Mouse (Mus musculus): ENCODE results near the gene Olfr1278.
"Not testable (repeated sequence)": the region's sequence is repeated elsewhere in the genome, so short reads cannot be mapped to it uniquely, and the experiment has no call there.

Gene Olfr1278

DNA sequence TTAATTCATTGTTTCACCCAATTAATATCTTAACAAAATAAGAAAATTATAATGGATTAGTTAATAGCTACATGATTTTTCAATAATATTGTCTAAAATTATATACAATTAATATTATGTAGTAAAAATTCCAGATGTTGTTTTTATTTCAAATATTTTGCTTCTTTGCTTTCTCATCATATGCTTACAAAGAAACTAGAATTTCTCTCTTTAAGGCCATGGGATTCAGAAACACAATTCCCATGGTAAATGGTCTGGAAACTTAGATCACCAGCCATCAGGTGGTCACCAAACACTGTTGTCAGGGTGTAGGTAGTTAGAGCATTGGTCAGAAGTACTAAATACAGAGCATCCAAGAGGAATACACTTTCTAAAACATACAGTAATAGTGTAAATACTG, at the start of gene Olfr1278:
Gene Olfr1278, plus strand, starts transcription at position 301 of the 400 bp plus-strand sequence.
- DNase-seq: no peak

DNA sequence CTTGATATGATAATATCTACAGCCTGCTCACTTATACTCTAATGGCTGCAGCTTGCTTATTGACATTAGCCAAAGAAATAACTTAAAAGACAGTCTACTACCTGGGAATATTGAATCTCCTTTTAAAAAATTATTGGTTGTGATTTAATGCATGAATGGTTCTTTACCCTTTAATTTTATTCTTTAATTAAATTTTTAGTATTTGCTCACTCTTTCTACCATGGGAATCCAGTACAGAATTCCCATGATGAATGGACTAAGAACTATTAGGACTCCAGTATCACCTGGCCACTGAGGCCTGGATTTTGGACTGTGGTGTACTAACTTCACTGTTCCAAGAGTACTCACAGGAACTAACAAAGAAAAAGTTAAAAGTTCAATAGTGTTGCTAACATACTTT, 35.7 kb upstream of the Olfr1278 start, which contains the start of gene Olfr1276:
Gene Olfr1276, plus strand, starts transcription at position 301 of the 400 bp plus-strand sequence.
- no peak for DNase-seq

DNA sequence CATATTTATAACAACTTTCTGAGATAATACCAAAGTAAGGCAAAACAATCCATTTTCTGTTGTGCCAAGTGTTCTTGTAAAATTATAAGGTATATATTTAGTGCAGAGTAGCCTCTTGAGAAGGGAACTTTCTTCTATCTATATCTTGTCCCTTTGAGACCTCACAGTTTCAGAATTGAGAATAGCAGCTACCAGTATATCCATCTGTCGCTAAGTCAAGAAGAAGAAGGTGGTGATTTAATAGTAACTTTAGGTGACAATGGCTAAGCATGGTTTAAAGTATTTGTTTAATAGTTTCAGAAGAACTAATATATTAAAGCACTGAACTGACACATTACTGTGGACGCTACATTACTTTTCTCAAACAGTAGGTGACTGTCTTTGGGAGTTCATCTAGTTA, 15.9 kb upstream of the Olfr1278 start, which contains the start of gene Olfr1277:
Gene Olfr1277, minus strand, starts transcription at position 101 of the 400 bp plus-strand sequence.
- no peak for DNase-seq

DNA sequence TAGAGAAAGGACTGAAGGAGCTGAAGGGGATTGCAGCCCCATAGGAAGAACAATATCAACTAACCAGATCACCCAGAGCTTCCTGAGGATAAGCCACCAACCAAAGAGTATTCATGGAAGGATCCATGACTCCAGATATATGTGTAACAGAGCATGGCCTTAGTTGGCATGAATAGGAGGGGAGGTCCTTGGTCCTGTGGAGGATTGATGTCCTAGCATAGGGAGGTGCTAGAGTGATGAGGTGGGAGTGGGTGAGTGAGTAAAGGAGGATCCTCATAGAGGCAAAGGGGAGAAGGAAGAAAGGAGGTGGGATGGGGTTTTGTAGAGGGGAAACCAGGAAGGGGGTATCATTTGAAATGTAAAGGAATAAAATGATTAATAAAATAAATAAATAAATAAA, 8.6 kb downstream of the Olfr1278 start:
- no peak for DNase-seq

DNA sequence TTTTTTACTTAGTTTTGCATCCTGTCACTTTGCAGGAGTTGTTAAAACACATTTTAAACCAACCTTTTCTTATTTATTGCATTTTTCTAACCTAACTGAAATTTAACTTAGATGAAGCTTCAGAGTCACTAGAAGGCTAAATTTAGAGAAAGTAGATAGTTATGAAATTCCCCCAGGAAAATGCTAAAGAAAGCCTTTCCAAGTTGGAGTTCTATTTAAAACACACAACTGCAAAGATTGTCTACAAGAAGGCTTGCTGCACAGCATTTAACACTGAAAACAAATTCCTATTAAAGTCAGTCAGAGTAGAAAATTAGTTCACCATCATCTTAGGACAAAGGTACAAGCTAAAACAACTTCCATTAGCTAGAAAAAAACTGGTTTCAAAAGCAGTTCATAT, 10.4 kb downstream of the Olfr1278 start, which contains the start of gene Olfr1279:
Gene Olfr1279, plus strand, starts transcription at position 262 of the 400 bp plus-strand sequence.
- no peak for DNase-seq

DNA sequence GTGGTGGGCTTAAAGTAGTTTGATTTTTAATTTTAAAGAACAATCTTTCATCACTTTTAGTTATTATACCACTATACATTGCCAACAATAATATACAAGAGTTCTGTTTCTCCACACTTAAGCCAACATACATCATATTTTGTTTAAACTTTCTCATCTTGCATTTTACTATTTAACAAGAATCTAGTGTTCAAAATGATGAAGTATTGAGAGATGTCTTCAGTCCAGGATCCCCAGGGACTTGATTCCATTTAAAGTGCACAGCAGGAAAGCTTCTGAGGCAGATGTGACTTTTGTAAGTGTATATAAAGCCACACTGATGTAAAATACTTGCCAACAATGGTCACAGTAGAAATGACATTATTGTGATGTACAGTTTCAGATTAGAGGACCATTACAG, 23.8 kb downstream of the Olfr1278 start, which contains the start of gene Olfr1280:
Gene Olfr1280, plus strand, starts transcription at position 301 of the 400 bp plus-strand sequence.
- no peak for DNase-seq

DNA sequence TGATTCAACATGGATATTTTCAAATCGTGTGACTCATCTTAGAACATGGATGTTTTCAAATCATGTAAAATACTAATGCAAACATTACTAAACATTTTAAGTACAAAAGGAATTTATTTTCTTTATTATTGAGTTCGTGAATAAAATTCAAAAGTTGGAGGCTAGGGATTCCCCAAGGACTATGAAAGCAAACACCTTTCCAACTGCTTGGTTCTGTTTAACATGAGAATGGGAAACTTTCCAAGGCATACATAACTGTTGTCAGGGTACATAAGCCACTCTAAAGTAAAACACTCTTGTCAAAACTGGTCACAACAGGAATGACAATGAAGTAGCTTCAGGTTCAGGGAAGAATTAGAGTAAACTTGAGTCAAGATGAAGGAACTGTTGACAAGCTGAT, 36.3 kb downstream of the Olfr1278 start, which contains the start of gene Olfr1281:
Gene Olfr1281, plus strand, starts transcription at position 301 of the 400 bp plus-strand sequence.
- no peak for DNase-seq

DNA sequence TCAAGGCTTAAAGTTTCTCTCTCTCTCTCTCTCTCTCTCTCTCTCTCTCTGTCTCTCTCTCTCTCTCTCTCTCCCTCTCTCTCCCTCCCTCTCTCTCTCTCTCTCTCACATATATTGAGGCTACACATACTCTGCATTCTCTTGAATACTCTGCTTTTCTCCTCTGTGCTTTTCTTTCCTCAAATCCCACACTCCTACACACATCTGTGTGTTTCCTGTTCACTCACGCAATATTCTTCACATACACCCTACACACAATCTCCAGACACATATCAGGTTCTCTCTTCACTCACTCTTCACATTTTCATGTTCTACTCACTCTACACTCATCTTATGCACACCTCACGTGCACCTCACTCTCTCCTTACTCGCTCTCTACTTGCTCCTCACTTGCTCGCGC, 43.8 kb downstream of the Olfr1278 start:
- not testable (repeated sequence) for DNase-seq

DNA sequence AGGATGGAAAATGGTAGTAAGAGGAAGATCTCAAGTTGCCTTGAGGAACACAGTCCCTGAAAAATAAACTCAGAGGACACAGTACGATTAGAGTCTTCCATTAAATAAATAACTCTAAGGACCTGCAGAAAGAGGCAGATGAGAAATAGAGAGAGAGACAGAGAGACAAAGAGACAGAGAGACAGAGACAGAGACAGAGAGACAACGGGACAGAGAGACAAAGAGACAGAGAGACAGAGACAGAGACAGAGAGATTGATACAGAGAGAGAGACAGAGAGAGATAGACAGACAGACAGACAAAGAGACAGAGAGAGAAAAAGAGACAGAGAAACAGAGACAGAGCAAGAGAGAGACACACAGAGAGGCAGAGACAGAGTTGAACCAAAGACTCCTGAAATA, 46.0 kb downstream of the Olfr1278 start, which contains the start of gene Olfr1282:
Gene Olfr1282, minus strand, starts transcription at position 101 of the 400 bp plus-strand sequence.
- no peak for DNase-seq
